Mouse (Mus musculus) left cerebral cortex, adult 11 months (tissue): ENCODE data around the gene Prkn.

Experiments used
- DNase-seq: peaks from one replicate; pipeline ENCODE4 v3.0.0; 2022; ENCODE audit warnings: low spot score

Prkn gene

DNA sequence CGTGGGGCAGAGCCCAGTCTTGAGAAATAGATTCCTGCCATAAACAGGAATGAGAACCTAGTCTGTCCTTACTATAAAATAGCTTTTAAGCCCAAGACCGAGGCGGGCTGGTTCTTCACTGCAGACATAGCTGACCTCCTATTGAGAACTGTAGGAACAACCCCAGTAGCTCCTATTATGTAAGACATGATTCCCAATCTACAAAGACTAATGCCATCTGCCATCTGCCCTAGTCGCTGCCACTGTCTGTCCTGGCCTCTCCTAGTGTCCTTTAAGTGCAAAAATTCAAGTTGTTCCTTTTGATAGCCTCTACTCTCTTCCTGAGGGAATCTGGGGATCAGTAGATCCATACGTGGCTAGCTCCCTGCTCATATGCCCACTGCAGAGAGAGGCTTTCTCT is 1074.3 kb downstream of the Prkn start:
- DNase-seq: no peak

DNA sequence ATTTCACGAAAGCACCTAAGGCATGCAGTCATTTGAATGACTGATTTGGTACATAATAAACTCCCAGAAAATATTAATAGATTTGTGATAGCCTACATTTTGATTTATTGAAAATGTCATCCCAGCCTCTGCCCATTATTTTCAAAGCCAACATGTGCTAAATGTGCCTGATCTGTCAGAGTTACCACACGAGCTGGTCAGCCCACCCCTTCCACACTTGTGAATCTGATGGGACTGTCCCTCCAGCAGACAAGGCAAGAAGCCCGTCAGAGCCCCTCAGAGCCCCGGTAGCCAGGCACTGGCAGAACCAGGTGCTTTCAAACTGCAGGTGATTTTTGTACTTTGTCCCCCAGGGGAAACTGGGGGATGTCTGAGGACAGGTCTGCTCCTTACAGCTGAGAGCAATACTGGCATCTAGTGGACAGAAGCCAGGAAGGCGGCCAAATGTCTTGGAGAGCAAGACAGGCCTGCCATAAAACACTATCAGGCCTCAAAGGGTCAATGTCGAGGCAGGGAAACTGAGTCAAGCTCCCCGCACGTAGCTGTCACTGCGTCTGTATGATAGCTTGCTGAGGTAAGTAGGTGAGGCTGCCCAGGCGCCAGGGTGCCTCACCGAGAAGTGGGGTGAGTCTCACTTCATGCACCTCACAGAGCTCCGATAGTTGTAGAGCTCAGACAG is 1078.1 kb downstream of the Prkn start:
- DNase-seq: no peak

DNA sequence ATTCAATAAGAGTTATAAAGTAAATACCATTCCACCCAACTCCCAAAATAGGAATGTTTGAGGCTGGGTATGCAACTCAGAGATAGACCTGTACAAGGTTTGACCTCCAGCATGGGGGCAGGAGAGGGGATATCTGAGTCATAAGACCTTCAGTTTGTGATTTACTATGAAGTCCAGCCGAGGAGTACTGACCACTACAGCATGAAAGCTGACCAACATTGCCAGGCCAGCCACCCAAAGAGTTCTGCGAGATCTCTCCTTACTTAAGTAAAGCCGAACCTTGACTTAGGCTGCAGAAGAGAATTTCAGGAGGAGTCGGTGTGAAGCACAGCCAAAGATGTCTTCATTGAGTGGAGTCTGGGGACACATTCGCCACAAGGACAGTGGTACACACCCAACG is 1079.4 kb downstream of the Prkn start:
- no peak for DNase-seq

DNA sequence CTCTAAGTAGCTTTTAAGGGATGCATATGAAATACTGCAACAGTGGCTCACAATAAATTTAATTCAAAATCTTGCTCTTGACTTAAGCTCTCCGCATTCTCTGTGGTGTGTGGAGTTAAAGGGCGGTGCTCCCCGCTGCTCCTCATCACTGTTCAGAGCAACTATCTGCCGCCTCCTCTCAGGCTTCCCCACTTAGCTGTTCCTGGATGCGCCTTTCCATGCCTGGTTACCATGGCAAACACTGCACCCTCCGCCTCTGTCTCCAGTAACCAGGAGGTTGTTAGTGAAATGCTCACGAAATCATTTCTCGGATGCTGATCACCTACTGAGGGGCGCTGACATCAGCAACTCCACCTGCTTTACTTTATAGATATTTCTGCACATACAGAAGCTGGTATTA is 1080.8 kb downstream of the Prkn start:
- DNase-seq: peak; percentile 60

GRCm38 (mm10) chr17:11923989-11924388 is 1083.8 kb downstream of the Prkn start:
- DNase-seq: no peak

DNA sequence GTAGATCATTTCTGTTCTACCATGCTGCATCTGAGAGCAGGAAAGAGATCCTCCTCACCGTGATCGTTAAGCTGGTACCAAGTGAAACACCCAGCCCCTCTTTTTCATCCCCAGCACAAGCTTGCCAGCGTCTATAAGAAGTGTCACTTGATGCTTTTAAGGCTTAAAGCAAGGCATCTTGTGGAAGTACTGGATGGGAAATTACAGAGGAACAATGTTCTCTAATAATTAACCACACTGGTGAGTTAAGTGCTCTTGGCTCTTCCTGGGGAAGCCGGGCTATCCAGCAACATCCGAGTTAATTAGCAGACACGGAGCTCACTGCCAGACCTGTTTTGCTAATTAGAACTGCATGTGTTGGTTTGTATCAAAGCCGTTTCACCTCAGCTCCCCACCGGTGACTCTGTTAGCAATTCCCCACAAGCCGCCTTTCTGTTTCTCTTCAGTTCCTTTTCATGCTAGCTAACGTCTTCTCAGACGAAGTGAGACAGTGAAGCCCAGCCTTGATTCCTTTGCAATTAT is 1086.7 kb downstream of the Prkn start:
- DNase-seq: no peak

GRCm38 (mm10) chr17:11931641-11932040 is 1091.5 kb downstream of the Prkn start:
- no peak for DNase-seq

GRCm38 (mm10) chr17:11933737-11934136 is 1093.6 kb downstream of the Prkn start:
- peak; percentile 35 for DNase-seq

DNA sequence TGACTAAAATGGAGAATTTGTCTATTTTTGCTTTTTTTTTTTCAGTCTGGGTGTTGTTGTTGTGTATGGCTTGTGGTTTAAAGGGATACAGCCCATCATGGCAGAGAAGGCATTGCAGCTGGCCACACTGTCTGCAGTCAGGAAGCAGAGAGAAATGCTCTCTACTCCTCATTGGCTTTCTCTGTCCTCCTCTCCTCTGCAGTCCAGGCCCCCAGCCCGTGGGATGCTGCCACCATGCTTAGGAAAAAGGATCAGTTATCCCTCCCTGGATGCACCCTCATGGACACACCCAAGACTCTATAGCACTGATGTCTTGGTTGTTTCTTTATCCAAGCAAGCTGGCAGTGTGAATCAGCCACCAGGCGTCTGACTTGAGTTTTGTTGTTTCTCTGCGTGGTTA is 1107.3 kb downstream of the Prkn start:
- DNase-seq: no peak

GRCm38 (mm10) chr17:11949551-11950197 is 1109.5 kb downstream of the Prkn start:
- peak; percentile 55 for DNase-seq

DNA sequence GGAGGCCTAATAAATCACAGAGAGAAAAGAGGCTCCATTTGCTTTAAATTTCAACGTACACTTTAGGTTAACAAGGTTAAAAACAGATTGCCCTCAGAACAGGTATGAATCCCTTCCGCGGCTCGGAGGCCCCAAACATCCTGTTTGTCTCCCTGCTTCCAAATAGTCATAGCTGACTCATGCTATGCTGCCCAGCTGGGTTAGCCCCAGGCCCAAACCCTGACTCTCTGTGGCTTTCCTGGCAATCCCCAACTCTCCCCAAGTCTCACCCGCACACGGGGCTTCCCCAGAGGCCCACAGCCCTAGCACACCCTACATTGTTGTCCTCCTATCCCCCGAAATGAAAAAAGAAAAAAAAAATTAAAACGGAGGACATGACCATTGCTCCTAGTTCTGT is 1110.0 kb downstream of the Prkn start:
- no peak for DNase-seq

DNA sequence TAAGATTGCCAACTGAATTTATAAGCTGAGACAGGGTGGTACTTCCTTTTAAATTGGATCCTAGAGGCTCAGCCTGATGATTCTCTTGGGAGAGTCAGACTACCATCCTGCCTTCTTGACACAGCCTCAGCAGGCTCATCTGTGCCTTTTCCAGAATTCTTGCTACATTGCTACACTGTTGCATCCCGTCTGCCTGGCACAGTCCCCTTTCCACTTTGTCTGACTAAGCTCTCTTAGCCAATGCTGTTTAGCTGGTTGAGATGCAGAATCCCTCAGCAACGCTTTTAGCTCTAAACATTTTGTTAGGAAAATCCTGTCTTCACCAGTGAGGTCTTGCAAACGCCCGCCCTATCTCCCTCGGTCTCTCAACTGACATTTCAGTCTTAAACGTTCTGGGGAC is 1115.1 kb downstream of the Prkn start:
- no peak for DNase-seq

GRCm38 (mm10) chr17:11960492-11960891 is 1120.3 kb downstream of the Prkn start:
- DNase-seq: no peak

DNA sequence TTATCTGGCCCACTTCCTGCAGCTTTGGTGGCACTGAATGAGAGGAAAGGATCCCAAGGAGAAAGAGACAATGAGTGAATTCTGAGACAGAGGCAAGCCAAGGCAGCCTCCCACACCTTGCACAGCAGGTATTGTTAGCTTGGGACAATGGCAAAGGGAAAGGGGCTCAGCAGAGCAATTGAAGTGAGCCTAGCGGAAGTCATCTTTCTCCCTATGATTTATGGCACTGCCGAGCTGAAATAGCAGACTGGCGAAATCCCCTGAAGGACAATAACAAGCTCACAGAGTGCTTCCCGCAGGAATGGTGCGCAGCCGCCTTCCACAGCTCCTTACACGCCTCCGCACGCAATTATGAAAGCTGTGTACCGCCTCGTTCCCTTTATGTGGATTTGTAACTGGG is 1122.6 kb downstream of the Prkn start:
- DNase-seq: no peak

GRCm38 (mm10) chr17:11970160-11970559 is 1130.0 kb downstream of the Prkn start:
- DNase-seq: no peak

GRCm38 (mm10) chr17:11972550-11972949 is 1132.4 kb downstream of the Prkn start:
- DNase-seq: no peak

- DNase-seq: no peak
These were observed 1133.0 kb downstream of the Prkn start for GRCm38 (mm10) chr17:11972969-11973787.

DNA sequence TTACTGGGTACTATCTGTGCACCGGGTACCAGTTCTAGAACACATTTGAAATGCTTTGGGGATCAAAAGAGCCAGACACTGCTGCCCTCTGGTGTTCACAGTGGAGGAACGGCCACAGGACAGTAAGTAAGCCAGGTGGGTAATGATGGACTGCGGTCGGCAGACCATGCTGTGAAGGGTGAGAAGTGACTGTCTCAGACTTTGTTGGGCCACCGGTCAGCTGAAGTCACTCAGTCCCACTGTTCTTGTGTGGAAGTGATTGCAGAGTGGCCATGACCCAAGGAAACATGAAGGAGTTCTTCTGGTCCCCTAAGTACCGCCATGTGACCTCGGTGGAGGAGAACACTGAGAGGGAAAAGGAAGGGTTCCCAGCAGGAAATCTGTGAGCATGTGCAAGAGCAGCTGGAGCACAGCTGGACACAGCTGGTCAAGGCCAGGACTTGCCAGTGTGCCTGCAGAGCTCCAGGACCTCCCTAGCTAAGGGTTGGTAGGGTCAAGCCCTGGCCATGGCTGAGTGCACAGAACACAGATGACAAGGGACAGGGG is 1135.0 kb downstream of the Prkn start:
- DNase-seq: peak; percentile 29

- no peak for DNase-seq
These were observed 1138.2 kb downstream of the Prkn start for GRCm38 (mm10) chr17:11978260-11978821.

GRCm38 (mm10) chr17:11981666-11982065 is 1141.5 kb downstream of the Prkn start:
- no peak for DNase-seq

GRCm38 (mm10) chr17:11988110-11988837 is 1148.1 kb downstream of the Prkn start:
- DNase-seq: no peak

DNA sequence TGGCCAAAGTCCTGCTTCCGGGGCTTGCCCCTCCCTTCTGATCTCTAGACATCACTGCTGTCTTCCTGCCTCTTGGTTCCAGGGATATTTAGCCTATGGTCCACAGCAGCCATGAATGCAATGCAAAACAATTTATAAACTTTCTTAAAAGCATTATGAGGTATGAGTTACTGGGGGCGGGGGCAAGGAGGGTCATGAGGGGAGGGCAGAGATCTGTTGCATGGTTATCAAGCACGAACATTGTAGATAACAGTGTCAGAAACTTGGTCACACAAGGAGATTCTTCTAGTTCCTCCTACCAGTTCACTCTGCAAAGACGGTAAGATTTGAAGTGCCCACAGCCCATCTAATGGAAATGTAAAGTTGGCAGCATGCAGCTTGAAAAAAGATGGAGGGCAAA is 1149.1 kb downstream of the Prkn start:
- DNase-seq: no peak
